Mouse (Mus musculus) embryonic facial prominence, embryonic 10.5 days (tissue): Measurements from ENCODE around the gene Gm17662. TPM values are rescaled to one million over a fixed set of nuclear protein-coding genes. Genes with fewer than 3 reads are reported as not detected.

ENCODE experiments used
- DNase-seq: peaks from one replicate; pipeline ENCODE4 v3.0.0-alpha.2; 2017; ENCODE audit warnings: low spot score
- H3K27ac ChIP-seq: fragments of 300-500 bp; sonication (generic); replicated peaks from 2 replicates; pipeline ENCODE4 v1.5.1; 2016; ENCODE audit warnings: mild to moderate bottlenecking
- H3K27me3 ChIP-seq: fragments of 300-500 bp; sonication (generic); replicated peaks from 2 replicates; pipeline ENCODE4 v1.6.1; 2016; ENCODE audit warnings: low read depth, mild to moderate bottlenecking; ENCODE audit not compliant: poor library complexity, severe bottlenecking
- H3K36me3 ChIP-seq: fragments of 300-500 bp; sonication (generic); replicated peaks from 2 replicates; pipeline ENCODE4 v1.6.1; 2016; ENCODE audit warnings: mild to moderate bottlenecking, moderate library complexity
- H3K4me1 ChIP-seq: fragments of 300-500 bp; sonication (generic); 2 replicates; pipeline ENCODE4 v1.6.1; 2016
- H3K4me3 ChIP-seq: fragments of 300-500 bp; sonication (generic); 2 replicates; pipeline ENCODE4 v1.5.1; 2016; ENCODE audit warnings: mild to moderate bottlenecking, moderate library complexity
- H3K9me3 ChIP-seq: fragments of 300-500 bp; sonication (generic); 2 replicates; pipeline ENCODE4 v1.6.1; 2016; ENCODE audit warnings: mild to moderate bottlenecking
- WGBS: fragments of 180-500 bp; shearing (Covaris S2); methylation state at CpG from one replicate; pipeline ENCODE4 v1.1.7; 2016; 5-methylcytosine and 5-hydroxymethylcytosine counted together
- polyA plus RNA-seq: library from polyadenylated mRNA; unstranded; fragments of >200 nt; fragmentation: Nextera tagmentation; extraction: Ambion mirVana; gene quantifications from 2 replicates; pipeline ENCODE4 v1.2.1, GENCODE M21; 2016

The Gm17662 gene
- not detected in 2 replicates for polyA plus RNA-seq

GRCm38 (mm10) chr4:104857029-104857428 is at the start of gene Gm17662:
TSS of gene Gm17662 (plus strand) at chr4:104857329.
- Histone ChIP-seq H3K27ac (no peak within 1 kb of the TSS), H3K4me1 (no peaks in the 10 kb centered on the region), H3K27me3 (no peaks in the 10 kb centered on the region; the same call in 1 of the 2 replicates), H3K9me3 (no peaks in the 10 kb centered on the region), H3K36me3 (no peaks in the 10 kb centered on the region), H3K4me3 (no peak within 1 kb of the TSS)
- WGBS = 77% methylated on average over 1 of the region's 1 CpGs
- no peak for DNase-seq

GRCm38 (mm10) chr4:104810710-104811286 is 46.3 kb upstream of the Gm17662 start:
- no peak overlapping the region for H3K4me3 ChIP-seq
- H3K36me3 ChIP-seq = no peaks in the 10 kb centered on the region
- no peaks in the 10 kb centered on the region for H3K9me3 ChIP-seq
- H3K27ac ChIP-seq = no peak overlapping the region
- DNase-seq = no peak
- WGBS = 84% methylated on average over 10 of the region's 10 CpGs
- H3K4me1 ChIP-seq = 0 out of 2 replicates have a peak, but pooled peaks cover 3% of the 10 kb centered on the region
- no peaks in the 10 kb centered on the region for H3K27me3 ChIP-seq

GRCm38 (mm10) chr4:104813617-104814016 is 43.5 kb upstream of the Gm17662 start:
- H3K4me3 ChIP-seq = no peak overlapping the region
- WGBS = 79% methylated on average over 2 of the region's 2 CpGs
- no peaks in the 10 kb centered on the region for H3K36me3 ChIP-seq
- H3K27ac ChIP-seq = no peak overlapping the region
- DNase-seq = no peak
- peaks cover 7% of the 10 kb centered on the region for H3K4me1 ChIP-seq
- no peaks in the 10 kb centered on the region for H3K27me3 ChIP-seq
- no peaks in the 10 kb centered on the region for H3K9me3 ChIP-seq

- H3K4me1 ChIP-seq = peaks cover 15% of the 10 kb centered on the region
- WGBS = 88% methylated on average over 4 of the region's 4 CpGs
- no peaks in the 10 kb centered on the region for H3K36me3 ChIP-seq
- H3K27me3 ChIP-seq = no peaks in the 10 kb centered on the region
- no peak overlapping the region for H3K4me3 ChIP-seq
- H3K9me3 ChIP-seq = no peaks in the 10 kb centered on the region
- DNase-seq = no peak
- H3K27ac ChIP-seq = no peak overlapping the region
Observed at GRCm38 (mm10) chr4:104816519-104817232, 40.5 kb upstream of the Gm17662 start.

GRCm38 (mm10) chr4:104817509-104817908 is 39.6 kb upstream of the Gm17662 start:
- peaks cover 15% of the 10 kb centered on the region for H3K4me1 ChIP-seq
- 58% methylated on average over 2 of the region's 2 CpGs for WGBS
- no peak for DNase-seq
- no peak overlapping the region for H3K4me3 ChIP-seq
- no peaks in the 10 kb centered on the region for H3K9me3 ChIP-seq
- H3K27ac ChIP-seq = no peak overlapping the region
- H3K36me3 ChIP-seq = no peaks in the 10 kb centered on the region
- no peaks in the 10 kb centered on the region for H3K27me3 ChIP-seq

- WGBS = 49% methylated on average over 4 of the region's 4 CpGs
- H3K4me1 ChIP-seq = peaks cover 15% of the 10 kb centered on the region
- no peak for DNase-seq
- H3K27ac ChIP-seq = no peak overlapping the region
- H3K4me3 ChIP-seq = no peak overlapping the region
- no peaks in the 10 kb centered on the region for H3K27me3 ChIP-seq
- no peaks in the 10 kb centered on the region for H3K9me3 ChIP-seq
- no peaks in the 10 kb centered on the region for H3K36me3 ChIP-seq
Observed at GRCm38 (mm10) chr4:104818986-104819385, 38.1 kb upstream of the Gm17662 start.

- WGBS = 49% methylated on average over 4 of the region's 4 CpGs
- H3K27ac ChIP-seq = no peak overlapping the region
Observed at GRCm38 (mm10) chr4:104819891-104820290, 37.2 kb upstream of the Gm17662 start.

GRCm38 (mm10) chr4:104823597-104824101 is 33.5 kb upstream of the Gm17662 start:
- DNase-seq = no peak
- Histone ChIP-seq H3K9me3 (no peaks in the 10 kb centered on the region), H3K4me3 (no peak overlapping the region), H3K27me3 (no peaks in the 10 kb centered on the region), H3K27ac (no peak overlapping the region), H3K4me1 (peaks cover 11% of the 10 kb centered on the region), H3K36me3 (no peaks in the 10 kb centered on the region)
- WGBS = 74% methylated on average over 4 of the region's 4 CpGs

More at GRCm38 (mm10) chr4:104819891-104820290, 37.2 kb upstream of the Gm17662 start:
- peaks cover 15% of the 10 kb centered on the region for H3K4me1 ChIP-seq
- H3K9me3 ChIP-seq = no peaks in the 10 kb centered on the region
- no peaks in the 10 kb centered on the region for H3K27me3 ChIP-seq
- H3K36me3 ChIP-seq = no peaks in the 10 kb centered on the region
- no peak overlapping the region for H3K4me3 ChIP-seq
- no peak for DNase-seq

GRCm38 (mm10) chr4:104824381-104825077 is 32.6 kb upstream of the Gm17662 start:
- no peaks in the 10 kb centered on the region for H3K9me3 ChIP-seq
- DNase-seq = no peak
- WGBS = 70% methylated on average over 7 of the region's 7 CpGs
- no peaks in the 10 kb centered on the region for H3K36me3 ChIP-seq
- no peak overlapping the region for H3K4me3 ChIP-seq
- H3K27ac ChIP-seq = no peak overlapping the region
- peaks cover 5% of the 10 kb centered on the region for H3K4me1 ChIP-seq
- no peaks in the 10 kb centered on the region for H3K27me3 ChIP-seq

- Histone ChIP-seq H3K9me3 (no peaks in the 10 kb centered on the region), H3K27me3 (no peaks in the 10 kb centered on the region), H3K4me1 (no peaks in the 10 kb centered on the region), H3K27ac (no peak overlapping the region), H3K36me3 (no peaks in the 10 kb centered on the region), H3K4me3 (no peak overlapping the region)
- 90% methylated on average over 5 of the region's 5 CpGs for WGBS
- no peak for DNase-seq
Observed at GRCm38 (mm10) chr4:104828939-104829338, 28.2 kb upstream of the Gm17662 start.

- WGBS = 31% methylated on average over 5 of the region's 5 CpGs
- DNase-seq = no peak
- no peak overlapping the region for H3K27ac ChIP-seq
Observed at GRCm38 (mm10) chr4:104835096-104835495, 22.0 kb upstream of the Gm17662 start.

GRCm38 (mm10) chr4:104838342-104838741 is 18.8 kb upstream of the Gm17662 start:
- H3K4me1 ChIP-seq = peaks cover 12% of the 10 kb centered on the region
- H3K36me3 ChIP-seq = no peaks in the 10 kb centered on the region
- no peak overlapping the region for H3K4me3 ChIP-seq
- no peak for DNase-seq
- H3K27me3 ChIP-seq = no peaks in the 10 kb centered on the region
- 82% methylated on average over 2 of the region's 2 CpGs for whole genome bisulfite sequencing
- H3K9me3 ChIP-seq = no peaks in the 10 kb centered on the region
- H3K27ac ChIP-seq = no peak overlapping the region

More at GRCm38 (mm10) chr4:104835096-104835495, 22.0 kb upstream of the Gm17662 start:
- Histone ChIP-seq H3K36me3 (no peaks in the 10 kb centered on the region), H3K4me1 (peaks cover 4% of the 10 kb centered on the region), H3K27me3 (no peaks in the 10 kb centered on the region), H3K4me3 (no peak overlapping the region), H3K9me3 (no peaks in the 10 kb centered on the region)
